Mouse (Mus musculus) retina, embryonic 14.5 days (tissue): ENCODE results near the gene Tmem87b.

ENCODE experiments used
- DNase-seq: peaks from one replicate; pipeline ENCODE4 v3.0.0-alpha.2; 2015; ENCODE audit warnings: low spot score

Tmem87b gene

GRCm38 (mm10) chr2:128887866-128888550 lies 70.1 kb downstream of the Tmem87b start:
- DNase-seq = no peak

- DNase-seq = peak; percentile 36
Observed at GRCm38 (mm10) chr2:128890661-128891335, 72.9 kb downstream of the Tmem87b start.

DNA sequence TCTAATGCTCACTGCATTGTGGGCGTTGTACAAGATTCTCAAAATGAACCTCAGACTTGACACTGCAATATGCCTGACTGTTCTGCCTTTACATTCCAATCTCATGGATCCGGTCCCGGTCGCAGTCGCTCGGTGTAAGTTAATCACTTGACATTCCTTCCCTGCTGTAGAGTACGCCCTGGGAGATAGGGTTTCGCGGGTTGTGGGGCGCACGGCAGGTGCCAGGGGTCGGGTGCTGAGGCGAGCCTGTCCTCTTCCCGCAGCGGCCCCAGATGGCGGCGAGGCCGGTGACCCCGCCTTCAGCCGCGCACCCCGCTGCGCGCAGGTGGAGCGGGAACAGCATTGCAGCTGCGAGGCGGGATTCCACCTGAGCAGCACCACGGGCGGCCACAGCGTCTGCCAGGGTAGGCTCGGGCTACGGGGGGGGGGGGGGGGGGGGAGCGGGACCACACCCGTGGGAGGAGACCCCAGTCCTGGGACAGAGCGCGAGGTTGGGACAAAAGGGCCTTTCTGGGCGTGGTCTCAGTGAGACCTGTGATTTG lies 74.3 kb downstream of the Tmem87b start:
- peak; percentile 29 for DNase-seq

DNA sequence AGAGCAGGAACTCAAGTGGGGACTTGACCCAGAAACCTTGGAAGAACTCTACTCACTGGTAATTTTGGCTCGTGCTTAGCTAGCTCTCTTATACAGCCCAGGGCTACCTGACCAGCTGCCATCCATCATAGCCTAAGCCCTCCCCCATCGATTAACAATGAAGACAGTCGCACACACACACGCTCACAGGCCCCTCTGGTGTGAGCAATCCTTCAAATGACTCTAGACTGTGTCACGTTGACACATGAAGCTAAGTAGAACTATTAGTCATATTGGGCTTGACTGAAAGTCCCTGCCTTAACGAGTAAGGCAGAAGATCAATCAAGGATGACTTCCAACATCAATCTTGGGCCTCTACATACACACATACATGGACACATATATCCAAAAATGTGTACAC lies 84.9 kb downstream of the Tmem87b start:
- DNase-seq = no peak

DNA sequence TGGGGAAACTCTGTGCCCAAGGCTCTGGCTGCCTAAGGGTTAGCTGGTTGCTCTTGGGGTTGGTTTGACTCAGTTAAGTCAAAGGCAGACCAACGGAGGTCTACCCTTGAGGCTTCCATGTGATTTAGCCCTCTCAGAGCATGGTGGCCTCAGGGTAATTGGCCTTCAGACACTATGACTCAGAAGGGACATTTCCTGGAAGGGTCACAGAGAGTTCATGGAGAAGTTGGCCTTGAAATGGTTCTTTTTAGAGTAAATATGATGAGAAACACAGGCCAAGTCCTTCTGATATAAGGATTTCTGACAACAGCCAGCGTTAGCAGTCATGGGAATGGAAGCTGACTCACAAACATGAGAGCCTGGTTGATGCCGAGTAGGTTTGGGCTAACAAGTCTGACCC lies 85.7 kb downstream of the Tmem87b start:
- no peak for DNase-seq
